Mouse (Mus musculus) embryonic facial prominence, embryonic 13.5 days (tissue): ENCODE results near the gene Eif5. TPM values are rescaled to one million over a fixed set of nuclear protein-coding genes. Genes with fewer than 3 reads are reported as not detected.

Source experiments
- ATAC-seq: fragments of 200-750 bp; cut with Nextera tagmentation; 2 replicates; pipeline ENCODE4 v1.8.0; 2017; ENCODE audit warnings: low read depth; ENCODE audit not compliant: insufficient number of reproducible peaks, insufficient read depth, low FRiP score, low TSS enrichment
- H3K27ac ChIP-seq: fragments of 300-500 bp; sonication (generic); 2 replicates; pipeline ENCODE4 v1.5.1; 2015; ENCODE audit warnings: moderate library complexity, mild to moderate bottlenecking, inconsistent platforms
- H3K27me3 ChIP-seq: fragments of 300-500 bp; sonication (generic); 2 replicates; pipeline ENCODE4 v1.6.1; 2015; ENCODE audit warnings: mild to moderate bottlenecking, inconsistent platforms
- H3K36me3 ChIP-seq: fragments of 300-500 bp; sonication (generic); 2 replicates; pipeline ENCODE4 v1.6.1; 2015; ENCODE audit warnings: mild to moderate bottlenecking, inconsistent platforms
- H3K4me1 ChIP-seq: fragments of 300-500 bp; sonication (generic); 2 replicates; pipeline ENCODE4 v1.6.1; 2015; ENCODE audit warnings: inconsistent platforms
- H3K4me2 ChIP-seq: fragments of 300-500 bp; sonication (generic); 2 replicates; pipeline ENCODE4 v1.6.1; 2015; ENCODE audit warnings: moderate library complexity, mild to moderate bottlenecking, inconsistent platforms
- H3K4me3 ChIP-seq: fragments of 300-500 bp; sonication (generic); 2 replicates; pipeline ENCODE4 v1.5.1; 2015; ENCODE audit warnings: mild to moderate bottlenecking, inconsistent platforms
- H3K9ac ChIP-seq: fragments of 300-500 bp; sonication (generic); 2 replicates; pipeline ENCODE4 v1.6.1; 2015; ENCODE audit warnings: mild to moderate bottlenecking, inconsistent platforms
- H3K9me3 ChIP-seq: fragments of 300-500 bp; sonication (generic); 2 replicates; pipeline ENCODE4 v1.6.1; 2016; ENCODE audit warnings: inconsistent platforms
- whole genome bisulfite sequencing: fragments of 180-500 bp; shearing (Covaris S2); methylation state at CpG from one replicate; pipeline ENCODE4 v1.1.7; 2015; ENCODE audit warnings: mixed read lengths; 5-methylcytosine and 5-hydroxymethylcytosine counted together
- polyA plus RNA-seq: library from polyadenylated mRNA; unstranded; fragments of >200 nt; fragmentation: Nextera tagmentation; extraction: Ambion mirVana; gene quantifications from 2 replicates; pipeline ENCODE4 v1.2.1, GENCODE M21; 2015

The Eif5 gene
- polyA plus RNA-seq, 1 experiment from 2014 or later, result 586 TPM

GRCm38 (mm10) chr12:111512572-111513063 is 25.2 kb upstream of the Eif5 start:
- no peak for ATAC-seq
- Histone ChIP-seq H3K9ac (no peak overlapping the region), H3K36me3 (no peaks in the 10 kb centered on the region), H3K27ac (no peak overlapping the region), H3K4me1 (no peaks in the 10 kb centered on the region), H3K27me3 (no peaks in the 10 kb centered on the region), H3K4me2 (no peak overlapping the region), H3K9me3 (no peaks in the 10 kb centered on the region), H3K4me3 (no peak overlapping the region)
- 79% methylated on average over 12 of the region's 12 CpGs for WGBS

GRCm38 (mm10) chr12:111513673-111514072 is 24.1 kb upstream of the Eif5 start:
- no peak overlapping the region for H3K9ac ChIP-seq
- H3K4me1 ChIP-seq, result no peaks in the 10 kb centered on the region
- no peak overlapping the region for H3K27ac ChIP-seq
- no peaks in the 10 kb centered on the region for H3K9me3 ChIP-seq
- no peaks in the 10 kb centered on the region for H3K36me3 ChIP-seq
- no peak overlapping the region for H3K4me2 ChIP-seq
- H3K27me3 ChIP-seq, result no peaks in the 10 kb centered on the region
- 73% methylated on average over 5 of the region's 5 CpGs for WGBS
- no peak for ATAC-seq
- no peak overlapping the region for H3K4me3 ChIP-seq

GRCm38 (mm10) chr12:111514231-111514792 is 23.5 kb upstream of the Eif5 start:
- Histone ChIP-seq H3K4me3 (no peak overlapping the region), H3K27me3 (no peaks in the 10 kb centered on the region), H3K9me3 (no peaks in the 10 kb centered on the region), H3K27ac (no peak overlapping the region), H3K4me1 (no peaks in the 10 kb centered on the region), H3K4me2 (no peak overlapping the region), H3K9ac (no peak overlapping the region), H3K36me3 (no peaks in the 10 kb centered on the region)
- ATAC-seq, result no peak
- 61% methylated on average over 7 of the region's 7 CpGs for WGBS

GRCm38 (mm10) chr12:111514874-111515649 is 22.8 kb upstream of the Eif5 start:
- Histone ChIP-seq H3K4me3 (no peak overlapping the region), H3K9me3 (no peaks in the 10 kb centered on the region), H3K9ac (no peak overlapping the region), H3K27me3 (no peaks in the 10 kb centered on the region), H3K27ac (no peak overlapping the region), H3K36me3 (no peaks in the 10 kb centered on the region), H3K4me2 (no peak overlapping the region), H3K4me1 (no peaks in the 10 kb centered on the region)
- ATAC-seq, result no peak
- whole genome bisulfite sequencing, result 82% methylated on average over 7 of the region's 7 CpGs

- Histone ChIP-seq H3K36me3 (no peaks in the 10 kb centered on the region), H3K4me2 (no peak overlapping the region), H3K4me1 (no peaks in the 10 kb centered on the region), H3K27ac (no peak overlapping the region), H3K4me3 (no peak overlapping the region), H3K9ac (no peak overlapping the region), H3K27me3 (no peaks in the 10 kb centered on the region), H3K9me3 (no peaks in the 10 kb centered on the region)
- WGBS, result 86% methylated on average over 5 of the region's 5 CpGs
- ATAC-seq, result no peak
Observed at GRCm38 (mm10) chr12:111515920-111516319, 21.9 kb upstream of the Eif5 start.

GRCm38 (mm10) chr12:111516826-111517225 is 21.0 kb upstream of the Eif5 start:
- Histone ChIP-seq H3K27me3 (no peaks in the 10 kb centered on the region), H3K9me3 (peaks cover under 1% of the 10 kb centered on the region; the same call in 1 of the 2 replicates), H3K4me2 (no peak overlapping the region), H3K36me3 (no peaks in the 10 kb centered on the region), H3K27ac (no peak overlapping the region), H3K4me1 (no peaks in the 10 kb centered on the region), H3K9ac (no peak overlapping the region), H3K4me3 (no peak overlapping the region)
- 81% methylated on average over 6 of the region's 6 CpGs for WGBS
- no peak for ATAC-seq

- 67% methylated on average over 4 of the region's 4 CpGs for WGBS
- H3K27me3 ChIP-seq, result no peaks in the 10 kb centered on the region
- H3K36me3 ChIP-seq, result no peaks in the 10 kb centered on the region
- no peak overlapping the region for H3K4me3 ChIP-seq
- no peak overlapping the region for H3K4me2 ChIP-seq
- ATAC-seq, result no peak
- H3K4me1 ChIP-seq, result no peaks in the 10 kb centered on the region
- H3K9me3 ChIP-seq, result peaks cover 9% of the 10 kb centered on the region
- no peak overlapping the region for H3K27ac ChIP-seq
- no peak overlapping the region for H3K9ac ChIP-seq
Observed at GRCm38 (mm10) chr12:111517901-111518300, 19.9 kb upstream of the Eif5 start.

- Histone ChIP-seq H3K27me3 (no peaks in the 10 kb centered on the region), H3K27ac (no peak overlapping the region), H3K36me3 (no peaks in the 10 kb centered on the region), H3K9me3 (peaks cover 11% of the 10 kb centered on the region), H3K9ac (no peak overlapping the region), H3K4me2 (no peak overlapping the region), H3K4me1 (no peaks in the 10 kb centered on the region), H3K4me3 (no peak overlapping the region)
- WGBS, result 89% methylated on average over 9 of the region's 9 CpGs
- ATAC-seq, result no peak
Observed at GRCm38 (mm10) chr12:111518391-111518790, 19.4 kb upstream of the Eif5 start.

- ATAC-seq, result no peak
- no peak overlapping the region for H3K27ac ChIP-seq
- no peak overlapping the region for H3K4me2 ChIP-seq
- H3K36me3 ChIP-seq, result no peaks in the 10 kb centered on the region
- H3K4me1 ChIP-seq, result no peaks in the 10 kb centered on the region
- H3K27me3 ChIP-seq, result no peaks in the 10 kb centered on the region
- H3K9me3 ChIP-seq, result peaks cover 11% of the 10 kb centered on the region
- no peak overlapping the region for H3K4me3 ChIP-seq
- 72% methylated on average over 5 of the region's 5 CpGs for WGBS
- H3K9ac ChIP-seq, result no peak overlapping the region
Observed at GRCm38 (mm10) chr12:111519821-111520220, 18.0 kb upstream of the Eif5 start.

- 78% methylated on average over 2 of the region's 2 CpGs for WGBS
- no peak overlapping the region for H3K9ac ChIP-seq
Observed at GRCm38 (mm10) chr12:111520994-111521393, 16.8 kb upstream of the Eif5 start.

GRCm38 (mm10) chr12:111524469-111524868 is 13.3 kb upstream of the Eif5 start:
- Histone ChIP-seq H3K9ac (no peak overlapping the region), H3K36me3 (no peaks in the 10 kb centered on the region), H3K4me3 (no peak overlapping the region), H3K9me3 (peaks cover 11% of the 10 kb centered on the region), H3K27me3 (no peaks in the 10 kb centered on the region), H3K27ac (no peak overlapping the region), H3K4me1 (no peaks in the 10 kb centered on the region), H3K4me2 (no peak overlapping the region)
- ATAC-seq, result no peak
- 68% methylated on average over 1 of the region's 1 CpGs for WGBS

More at GRCm38 (mm10) chr12:111520994-111521393, 16.8 kb upstream of the Eif5 start:
- Histone ChIP-seq H3K27me3 (no peaks in the 10 kb centered on the region), H3K9me3 (peaks cover 11% of the 10 kb centered on the region), H3K4me2 (no peak overlapping the region), H3K36me3 (no peaks in the 10 kb centered on the region), H3K27ac (no peak overlapping the region), H3K4me3 (no peak overlapping the region), H3K4me1 (no peaks in the 10 kb centered on the region)
- ATAC-seq, result no peak

- no peak overlapping the region for H3K27ac ChIP-seq
- H3K27me3 ChIP-seq, result no peaks in the 10 kb centered on the region
- WGBS, result 80% methylated on average over 3 of the region's 3 CpGs
- no peak for ATAC-seq
- no peak overlapping the region for H3K4me2 ChIP-seq
- no peak overlapping the region for H3K4me3 ChIP-seq
- H3K9me3 ChIP-seq, result peaks cover 11% of the 10 kb centered on the region
- no peaks in the 10 kb centered on the region for H3K36me3 ChIP-seq
- no peaks in the 10 kb centered on the region for H3K4me1 ChIP-seq
- no peak overlapping the region for H3K9ac ChIP-seq
Observed at GRCm38 (mm10) chr12:111524883-111525282, 12.9 kb upstream of the Eif5 start.
